Mouse (Mus musculus): ENCODE results near the gene Gm29276. TPM values are rescaled to one million over a fixed set of nuclear protein-coding genes. Genes with fewer than 3 reads are reported as not detected.
"Not testable (repeated sequence)": the region's sequence is repeated elsewhere in the genome, so short reads cannot be mapped to it uniquely, and the experiment has no call there.

Gm29276 gene
- polyA plus RNA-seq (2014; fragmentation: Nextera tagmentation; extraction: Ambion mirVana) = not detected in 2 replicates

- not testable (repeated sequence) for ATAC-seq (replicated peaks; ENCODE audit: insufficient number of reproducible peaks, low FRiP score, low TSS enrichment); H3K9me3 ChIP-seq (replicated peaks; ENCODE audit: control insufficient read depth, low read length); H3K36me3 ChIP-seq (ENCODE audit: control insufficient read depth, insufficient read depth, low read length); H3K9ac ChIP-seq (ENCODE audit: low read depth, low read length); H3K4me1 ChIP-seq (ENCODE audit: control insufficient read depth, insufficient read depth, low read length); H3K27me3 ChIP-seq (ENCODE audit: control insufficient read depth, insufficient read depth, low read length); H3K27ac ChIP-seq (ENCODE audit: low read depth, low read length); H3K4me2 ChIP-seq; H3K4me3 ChIP-seq (ENCODE audit: low read depth, low read length)
- WGBS (ENCODE audit: insufficient replicate concordance) = no CpG with 5 or more reads among the region's 7 CpGs
Measured at GRCm38 (mm10) chrY:42582150-42582549, at the start of gene Gm29276. Gene Gm29276 (minus strand): TSS chrY:42582250.
